Mouse (Mus musculus) urinary bladder, postnatal 14 days (tissue): ENCODE data around the gene Ptges2.
A peak's percentile ranks its signal among the peaks of the same experiment; 100 is the strongest.

Experiments used
- DNase-seq: peaks from one replicate; pipeline ENCODE4 v3.0.0; 2021; ENCODE audit warnings: low spot score

Ptges2 gene

DNA sequence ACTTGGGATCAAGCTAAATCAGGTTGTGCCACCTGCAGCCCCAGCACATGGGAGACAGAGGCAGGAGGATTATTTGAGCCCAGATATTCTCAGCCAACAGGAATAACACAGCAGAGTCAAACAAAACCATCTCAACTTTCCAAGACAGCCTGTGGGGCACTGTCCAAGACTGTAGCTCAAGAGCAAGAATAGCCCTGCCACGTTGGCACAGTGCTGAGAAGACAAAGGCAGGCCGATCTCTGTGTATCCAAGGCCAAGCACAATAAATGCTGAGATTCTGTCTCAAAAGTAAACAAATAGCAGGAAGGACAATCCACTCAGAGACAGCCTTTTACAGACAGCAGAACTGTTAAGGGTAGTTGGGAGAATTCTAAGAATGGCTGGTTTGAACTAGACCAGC, 44.5 kb downstream of the Ptges2 start:
- no peak for DNase-seq

DNA sequence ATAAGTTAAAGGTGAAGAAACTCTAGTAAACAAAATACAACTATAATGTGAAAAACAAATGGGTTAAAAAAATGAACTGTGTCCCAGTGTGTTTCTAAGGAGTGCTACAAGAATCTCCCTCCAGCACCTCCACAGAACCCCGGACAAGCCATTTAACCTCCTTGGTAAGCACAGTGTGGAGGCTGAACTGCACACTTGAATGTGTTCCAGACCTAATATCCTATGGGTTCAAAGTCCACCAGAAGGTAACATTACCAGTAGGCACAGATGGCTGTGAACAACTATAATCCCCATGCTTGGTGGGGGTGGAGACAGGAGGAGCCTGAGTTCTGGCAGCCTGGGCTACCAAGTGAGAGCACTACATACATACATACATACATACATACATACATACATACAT, 44.9 kb downstream of the Ptges2 start:
- no peak for DNase-seq

DNA sequence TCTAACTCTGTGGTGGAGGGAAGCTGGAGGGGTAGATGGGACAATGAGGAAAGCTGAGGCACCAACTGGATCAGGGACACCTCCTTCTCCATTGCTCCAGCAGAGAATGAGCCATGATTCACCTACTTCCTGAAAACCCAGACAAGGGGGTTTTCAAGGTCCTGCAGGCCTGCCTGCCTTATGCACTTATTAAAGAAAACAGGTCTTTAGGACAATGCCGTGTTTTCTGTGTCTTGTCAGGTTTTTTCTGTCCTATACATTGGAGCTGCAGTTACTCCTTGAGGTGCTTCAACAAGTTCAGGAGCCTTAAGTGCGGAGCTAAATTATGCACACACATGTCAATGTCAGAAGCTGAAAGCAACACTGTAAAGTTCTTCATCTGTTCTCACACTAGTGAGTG, 45.9 kb downstream of the Ptges2 start:
- DNase-seq, result no peak

DNA sequence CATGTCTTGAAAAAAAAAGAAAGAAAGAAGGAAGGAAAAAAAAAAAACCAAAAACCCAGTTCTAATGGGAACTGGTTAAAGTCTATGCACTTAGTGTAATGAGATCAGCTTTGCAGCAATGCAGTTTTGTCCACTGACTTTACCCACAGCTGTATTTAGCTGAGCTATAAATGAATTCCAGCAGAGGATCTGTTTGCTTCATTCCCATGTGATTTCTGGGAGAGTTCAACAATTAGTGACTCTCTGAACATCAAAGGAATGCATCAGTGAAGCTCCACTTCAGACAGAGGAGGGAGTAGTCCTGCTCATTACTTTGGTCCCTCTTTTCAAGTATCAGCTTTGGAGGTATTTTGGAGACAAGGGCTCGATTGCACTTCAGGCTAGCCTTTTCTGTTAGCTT, 49.8 kb downstream of the Ptges2 start:
- DNase-seq, result no peak

DNA sequence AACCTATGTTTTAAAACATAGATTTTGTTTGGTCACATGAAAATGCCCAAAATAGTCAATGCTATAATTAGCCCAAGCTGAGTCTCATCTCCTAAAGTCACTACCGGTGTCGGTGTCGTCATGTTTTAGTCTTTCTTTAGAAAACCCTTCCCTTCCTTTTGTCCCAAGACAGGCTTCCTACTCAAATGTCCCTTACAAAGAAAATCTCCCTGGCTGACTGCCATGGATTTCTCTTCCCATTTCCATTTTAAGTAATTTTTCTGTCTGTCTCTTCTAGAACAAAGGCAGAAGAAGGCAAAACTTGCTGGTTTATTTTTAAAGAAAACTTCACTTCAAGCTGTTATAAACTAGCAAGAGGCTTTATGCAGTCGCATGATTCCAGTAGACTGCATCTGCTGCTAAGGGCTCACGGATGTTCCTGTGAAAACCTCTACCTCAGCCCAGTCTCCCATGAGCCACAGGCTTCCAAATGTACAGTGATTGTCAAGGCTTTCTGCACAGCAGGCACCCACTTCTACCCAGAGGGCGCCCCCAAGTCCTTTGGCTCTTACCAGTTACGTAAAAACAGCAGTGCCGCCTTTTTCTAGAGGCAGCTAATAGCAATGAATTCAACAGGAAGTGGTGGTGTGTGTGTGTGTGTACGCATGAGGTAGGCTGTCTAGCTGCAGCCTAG, 51.7 kb downstream of the Ptges2 start:
- DNase-seq, result no peak

DNA sequence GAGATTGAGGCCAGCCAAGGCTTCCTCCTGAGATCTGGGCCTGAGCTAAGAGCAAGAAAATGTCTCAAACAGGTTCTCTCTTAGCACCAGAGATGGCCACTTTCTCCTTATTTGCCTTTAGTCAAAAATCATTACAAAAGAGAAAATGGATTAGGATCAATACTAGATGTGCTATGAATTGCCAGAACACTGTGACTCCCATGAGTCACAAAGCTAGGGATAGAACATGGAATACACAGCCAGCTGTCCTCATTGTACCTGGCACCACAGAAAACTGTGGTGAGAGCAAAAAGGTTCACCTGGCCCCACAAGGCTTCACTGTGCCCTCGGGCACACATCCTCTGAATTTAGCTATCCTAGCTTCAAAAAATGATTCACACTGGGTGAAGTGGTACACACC, 52.8 kb downstream of the Ptges2 start:
- DNase-seq, result no peak

DNA sequence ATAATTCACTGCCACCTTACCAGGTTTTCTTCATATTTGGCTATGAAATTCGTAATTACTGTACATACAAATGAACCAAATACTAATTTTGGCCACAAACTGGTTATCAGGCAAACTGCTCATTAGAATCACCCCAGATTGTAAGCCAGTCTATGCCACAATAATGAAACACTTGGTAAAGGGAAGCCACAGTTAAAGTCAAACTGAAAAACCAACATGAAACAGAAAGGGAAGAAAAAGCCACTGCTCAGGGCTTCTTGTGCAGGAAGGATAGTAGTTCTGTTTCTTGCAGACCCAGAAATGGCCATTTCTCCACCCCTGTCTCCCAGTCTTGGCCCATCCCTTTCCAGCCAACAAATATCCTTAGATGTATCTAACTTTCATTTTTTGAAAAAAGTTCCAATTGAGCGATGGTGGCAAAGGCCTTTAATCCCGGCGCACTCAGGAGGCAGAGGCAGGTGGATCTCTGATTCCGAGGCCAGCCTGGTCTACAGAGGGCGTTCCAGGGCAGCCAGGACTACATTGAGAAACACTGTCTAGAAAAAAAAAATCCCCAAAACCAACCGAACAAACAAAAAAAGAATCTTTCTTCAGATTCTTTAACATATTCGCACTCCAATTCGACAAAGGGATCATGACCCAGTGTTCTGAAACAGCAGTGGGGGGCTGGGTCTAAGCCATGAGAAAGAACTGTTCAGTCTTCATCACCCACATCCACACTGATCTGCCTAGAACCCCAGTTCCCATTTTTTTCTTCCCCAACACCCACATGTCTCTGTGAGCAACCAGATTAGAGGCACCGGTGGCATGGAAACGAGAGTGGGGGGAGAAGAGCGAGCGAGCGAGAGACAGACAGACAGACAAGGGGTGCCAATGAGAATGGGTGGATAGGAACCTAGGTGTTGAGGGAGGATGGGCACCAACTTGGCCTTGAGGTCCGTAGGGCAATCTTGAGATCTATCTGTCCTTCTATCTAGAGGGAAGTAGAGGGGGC, 54.4 kb downstream of the Ptges2 start, which contains the start of gene Naif1:
Gene Naif1 (plus strand): TSS at position 697 of the 994 bp plus-strand sequence.
- DNase-seq, result no peak

DNA sequence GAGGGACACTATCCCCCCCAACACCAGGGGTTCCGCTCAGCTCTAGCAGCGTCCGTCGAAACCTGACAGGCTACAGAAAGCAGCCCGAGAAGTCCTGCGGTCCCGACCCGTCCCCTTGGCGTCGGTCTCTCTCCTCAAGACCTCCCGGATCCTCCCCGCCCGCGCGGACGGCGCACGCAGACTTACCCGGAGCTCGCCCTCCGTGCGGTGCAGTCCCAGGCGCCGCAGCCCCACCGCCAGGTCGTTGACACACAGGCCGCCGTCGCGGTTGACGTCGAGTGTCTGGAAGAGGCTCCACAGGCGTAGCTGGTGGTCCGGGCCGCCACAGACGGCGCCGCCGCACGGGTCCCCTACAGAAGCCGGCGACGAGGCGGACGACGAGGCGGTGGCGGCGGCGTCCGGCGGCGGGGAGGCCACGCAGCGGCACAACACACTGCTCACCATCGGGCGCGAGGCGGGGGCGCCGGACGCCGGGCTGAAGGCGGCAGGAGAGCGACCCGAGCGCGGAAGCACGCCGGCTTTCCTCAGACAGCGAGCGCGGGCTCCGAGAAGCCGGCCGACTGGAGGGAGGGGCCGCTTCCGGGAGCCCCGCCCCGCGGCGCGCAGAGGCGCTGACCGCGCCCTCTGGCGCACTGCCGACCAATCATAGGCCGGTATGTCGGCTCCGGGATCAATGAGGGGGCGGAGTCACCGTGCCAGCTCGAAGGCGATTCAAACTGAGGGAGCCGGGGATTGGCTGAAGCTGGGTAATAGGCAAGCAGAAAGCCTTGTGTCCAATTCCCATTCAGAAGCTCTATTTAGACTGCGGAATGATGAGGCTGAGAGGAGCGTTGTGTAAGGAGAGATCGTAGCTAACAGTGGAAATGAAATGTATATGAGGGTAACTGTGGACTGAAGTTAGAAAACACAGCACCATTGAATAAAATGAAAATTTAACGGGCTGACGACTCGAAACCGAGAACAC, 55.5 kb downstream of the Ptges2 start, which contains the start of gene Slc25a25:
Gene Slc25a25 (minus strand): TSS at position 565 of the 964 bp plus-strand sequence.
- peak; percentile 99 for DNase-seq

DNA sequence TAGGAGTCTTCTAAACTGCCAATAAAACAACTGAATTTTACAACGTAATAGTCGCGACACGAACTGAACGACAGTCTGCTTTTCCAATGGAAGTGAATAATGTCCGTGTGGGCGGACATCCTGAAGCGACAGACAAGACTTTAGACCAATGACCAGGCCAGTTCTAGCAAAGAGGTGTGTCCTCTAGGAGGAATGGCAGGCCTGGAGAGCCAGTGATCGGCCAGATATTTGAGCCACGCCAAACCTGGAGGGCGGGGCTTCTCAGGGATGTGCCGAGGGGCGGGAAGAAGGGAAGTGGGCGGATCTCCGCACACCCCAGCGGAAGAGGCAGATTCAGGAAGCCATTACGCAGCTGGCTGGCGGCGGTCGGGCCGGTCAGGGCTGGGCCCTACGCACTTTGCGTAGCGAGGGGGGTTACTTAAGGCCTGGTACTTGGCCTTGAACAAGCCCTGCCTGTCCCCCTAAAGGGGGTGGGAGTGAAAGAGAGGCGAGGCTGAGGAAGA, 56.2 kb downstream of the Ptges2 start:
- peak; percentile 98 for DNase-seq

DNA sequence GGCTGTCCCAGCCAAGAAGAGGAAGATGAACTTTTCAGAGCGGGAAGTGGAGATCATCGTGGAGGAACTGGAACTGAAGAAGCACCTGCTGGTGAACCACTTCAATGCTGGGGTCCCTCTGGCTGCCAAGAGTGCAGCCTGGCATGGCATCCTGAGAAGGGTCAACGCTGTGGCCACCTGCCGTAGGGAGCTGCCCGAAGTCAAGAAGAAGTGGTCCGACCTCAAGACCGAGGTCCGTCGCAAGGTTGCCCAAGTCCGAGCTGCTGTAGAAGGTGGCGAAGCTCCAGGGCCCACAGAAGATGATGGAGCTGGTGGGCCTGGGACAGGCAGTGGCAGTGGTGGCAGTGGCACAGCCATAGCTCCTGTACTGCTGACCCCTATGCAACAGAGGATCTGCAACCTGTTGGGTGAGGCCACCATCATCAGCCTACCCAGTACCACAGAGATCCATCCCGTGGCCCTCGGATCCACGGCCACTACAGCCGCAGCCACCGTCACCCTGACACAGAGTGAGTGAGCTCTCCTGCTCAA, 56.8 kb downstream of the Ptges2 start:
- peak; percentile 22 for DNase-seq

DNA sequence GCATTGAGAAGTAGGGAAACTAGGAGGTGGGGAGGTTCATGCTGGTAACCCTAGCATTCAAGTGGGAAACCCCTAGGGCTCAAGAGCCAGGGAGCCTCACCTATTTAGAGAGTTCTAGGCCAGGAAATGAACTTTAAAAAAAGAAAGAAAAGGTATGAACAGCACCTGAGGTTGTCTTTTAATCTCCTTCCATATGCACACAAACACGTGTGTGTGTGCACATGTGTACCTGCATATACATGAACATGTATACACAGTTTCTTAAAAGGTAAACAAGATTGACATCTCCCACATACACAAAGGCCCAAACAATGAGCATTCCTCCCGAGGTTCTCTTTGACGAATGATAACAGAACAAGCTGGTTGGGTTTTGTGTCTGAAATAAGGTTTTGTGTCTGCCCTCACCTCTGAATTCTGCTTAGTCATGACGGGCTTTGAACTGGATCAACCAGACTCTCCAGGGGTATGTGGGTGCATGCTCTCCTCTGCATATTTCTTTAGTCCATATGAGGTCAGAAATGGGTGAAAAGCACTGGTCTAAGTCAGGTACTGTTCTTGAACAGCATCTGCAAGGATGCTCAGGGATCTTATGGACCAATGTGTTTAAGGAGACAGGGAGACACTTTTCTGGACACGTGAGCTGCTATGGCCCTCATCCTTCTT, 58.1 kb downstream of the Ptges2 start:
- DNase-seq, result peak; percentile 31

DNA sequence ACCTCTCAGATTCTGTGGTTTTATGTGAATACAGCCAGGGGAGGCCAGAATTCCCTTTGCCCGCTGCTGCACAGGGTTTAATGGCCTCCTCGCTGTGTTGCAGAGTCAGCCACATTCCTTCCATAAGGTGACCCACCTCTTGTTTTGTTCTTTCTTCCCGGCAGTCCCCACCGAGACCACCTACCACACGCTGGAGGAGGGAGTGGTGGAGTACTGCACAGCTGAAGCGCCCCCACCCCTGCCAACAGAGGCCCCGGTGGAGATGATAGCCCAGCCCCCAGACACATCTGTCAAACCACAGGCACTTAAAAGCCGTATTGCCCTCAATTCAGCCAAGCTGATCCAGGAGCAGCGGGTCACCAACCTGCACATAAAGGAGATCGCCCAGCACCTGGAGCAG, 58.9 kb downstream of the Ptges2 start:
- no peak for DNase-seq

DNA sequence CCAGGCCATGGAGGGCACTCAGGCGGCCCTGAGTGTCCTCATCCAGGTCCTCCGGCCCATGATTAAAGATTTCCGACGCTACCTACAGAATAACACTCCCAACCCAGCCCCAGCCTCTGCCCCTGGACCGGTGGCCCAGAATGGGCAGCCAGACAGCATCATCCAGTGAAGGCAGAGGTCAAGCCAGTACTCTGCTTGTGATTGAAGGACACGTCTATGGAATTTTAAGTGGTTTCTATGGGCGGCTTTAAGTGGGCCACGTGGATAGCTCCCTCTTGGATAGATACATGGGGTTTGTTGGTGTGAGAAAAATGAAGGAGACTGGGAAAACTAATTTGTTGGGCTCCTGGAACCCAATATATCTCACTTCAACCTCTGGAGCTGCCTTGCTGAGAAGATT, 59.4 kb downstream of the Ptges2 start:
- no peak for DNase-seq
